Mouse (Mus musculus) liver (tissue): ENCODE results near the gene Sptb.

Experiments
- DNase-seq: peaks from one replicate; pipeline ENCODE4 v3.0.0-alpha.2; 2020; ENCODE audit warnings: mixed read lengths

The Sptb gene

GRCm38 (mm10) chr12:76604546-76604945 lies 105.8 kb downstream of the Sptb start:
- DNase-seq: no peak

GRCm38 (mm10) chr12:76603779-76604178 lies 106.6 kb downstream of the Sptb start:
- no peak for DNase-seq

- DNase-seq: no peak
Observed at GRCm38 (mm10) chr12:76598196-76598928, 112.0 kb downstream of the Sptb start.

GRCm38 (mm10) chr12:76597577-76598100 lies 112.7 kb downstream of the Sptb start:
- DNase-seq: no peak

- DNase-seq: peak; percentile 72
Observed at GRCm38 (mm10) chr12:76596292-76597023, 113.9 kb downstream of the Sptb start.

- no peak for DNase-seq
Observed at GRCm38 (mm10) chr12:76595830-76596229, 114.5 kb downstream of the Sptb start.

- no peak for DNase-seq
Observed at GRCm38 (mm10) chr12:76594556-76594955, 115.8 kb downstream of the Sptb start.

GRCm38 (mm10) chr12:76593839-76594322 lies 116.5 kb downstream of the Sptb start:
- DNase-seq: peak; percentile 89

- DNase-seq: no peak
Observed at GRCm38 (mm10) chr12:76593254-76593653, 117.1 kb downstream of the Sptb start.

- peak; percentile 79 for DNase-seq
Observed at GRCm38 (mm10) chr12:76592213-76592612, 118.1 kb downstream of the Sptb start.

- no peak for DNase-seq
Observed at GRCm38 (mm10) chr12:76591037-76591436, 119.3 kb downstream of the Sptb start.

GRCm38 (mm10) chr12:76589531-76589930 lies 120.8 kb downstream of the Sptb start:
- no peak for DNase-seq

GRCm38 (mm10) chr12:76587357-76587756 lies 123.0 kb downstream of the Sptb start:
- no peak for DNase-seq

GRCm38 (mm10) chr12:76585028-76585427 lies 125.3 kb downstream of the Sptb start:
- DNase-seq: no peak

GRCm38 (mm10) chr12:76583454-76583853 lies 126.9 kb downstream of the Sptb start:
- no peak for DNase-seq

GRCm38 (mm10) chr12:76582841-76583240 lies 127.5 kb downstream of the Sptb start:
- DNase-seq: no peak

- no peak for DNase-seq
Observed at GRCm38 (mm10) chr12:76582139-76582538, 128.2 kb downstream of the Sptb start.

GRCm38 (mm10) chr12:76579806-76580205 lies 130.5 kb downstream of the Sptb start:
- no peak for DNase-seq

GRCm38 (mm10) chr12:76578465-76578864 lies 131.9 kb downstream of the Sptb start:
- DNase-seq: no peak

- no peak for DNase-seq
Observed at GRCm38 (mm10) chr12:76577858-76578257, 132.5 kb downstream of the Sptb start.

- DNase-seq: no peak
Observed at GRCm38 (mm10) chr12:76576806-76577205, 133.5 kb downstream of the Sptb start.

- peak; percentile 73 for DNase-seq
Observed at GRCm38 (mm10) chr12:76576061-76576460, 134.3 kb downstream of the Sptb start.

GRCm38 (mm10) chr12:76574815-76575214 lies 135.5 kb downstream of the Sptb start:
- no peak for DNase-seq

GRCm38 (mm10) chr12:76573381-76573780 lies 137.0 kb downstream of the Sptb start:
- no peak for DNase-seq
